Mouse (Mus musculus) forebrain, postnatal 0 days (tissue): Measurements from ENCODE around the gene Usp7. TPM values are rescaled to one million over a fixed set of nuclear protein-coding genes. Genes with fewer than 3 reads are reported as not detected.
A peak's percentile ranks its signal among the peaks of the same experiment; 100 is the strongest.

Source experiments
- ATAC-seq: fragments of 200-750 bp; cut with Nextera tagmentation; 2 replicates; pipeline ENCODE4 v1.8.0; 2017; ENCODE audit warnings: mild to moderate bottlenecking, moderate library complexity
- DNase-seq: peaks from one replicate; pipeline ENCODE4 v3.0.0-alpha.2; 2015
- H3K27ac ChIP-seq: fragments of 300-500 bp; sonication (generic); 2 replicates; pipeline ENCODE4 v1.5.1; 2014; ENCODE audit warnings: low read depth, mild to moderate bottlenecking, antibody characterized with exemption, low read length, moderate library complexity, mixed read lengths
- H3K27me3 ChIP-seq: fragments of 300-500 bp; sonication (generic); 2 replicates; pipeline ENCODE4 v1.6.1; 2014; ENCODE audit warnings: mild to moderate bottlenecking, low read length, mixed read lengths; ENCODE audit not compliant: insufficient read depth
- H3K36me3 ChIP-seq: fragments of 300-500 bp; sonication (generic); 2 replicates; pipeline ENCODE4 v1.6.1; 2014; ENCODE audit warnings: mild to moderate bottlenecking, moderate library complexity; ENCODE audit not compliant: insufficient read depth
- H3K4me1 ChIP-seq: fragments of 300-500 bp; sonication (generic); 2 replicates; pipeline ENCODE4 v1.6.1; 2014; ENCODE audit warnings: antibody characterized with exemption; ENCODE audit not compliant: insufficient read depth
- H3K4me2 ChIP-seq: fragments of 300-500 bp; sonication (generic); 2 replicates; pipeline ENCODE4 v1.6.1; 2014; ENCODE audit warnings: low read depth, mild to moderate bottlenecking, moderate library complexity
- H3K4me3 ChIP-seq: fragments of 300-500 bp; sonication (generic); 2 replicates; pipeline ENCODE4 v1.5.1; 2014; ENCODE audit warnings: low read depth, low read length, mixed read lengths
- H3K9ac ChIP-seq: fragments of 300-500 bp; sonication (generic); 2 replicates; pipeline ENCODE4 v1.6.1; 2014; ENCODE audit warnings: mild to moderate bottlenecking
- H3K9me3 ChIP-seq: fragments of 300-500 bp; sonication (generic); 2 replicates; pipeline ENCODE4 v1.6.1; 2016; ENCODE audit warnings: low read length
- CTCF ChIP-seq: sonication (generic); IDR thresholded peaks from 2 replicates; pipeline ENCODE4 v1.5.1; 2016; ENCODE audit warnings: antibody characterized with exemption, control low read depth, low read depth
- WGBS: fragments of 180-500 bp; shearing (Covaris S2); extraction: QIAGEN DNeasy Blood & Tissue Kit; methylation state at CpG from one replicate; pipeline ENCODE4 v1.1.7; 2014; 5-methylcytosine and 5-hydroxymethylcytosine counted together
- polyA plus RNA-seq: library from polyadenylated mRNA; unstranded; fragments of >200 nt; fragmentation: Nextera tagmentation; extraction: Ambion mirVana; gene quantifications from 2 replicates; pipeline ENCODE4 v1.2.1, GENCODE M21; 2015
- total RNA-seq: library from RNA; depleted of rRNA; stranded (reverse); fragments of >200 nt; gene quantifications from 2 replicates; pipeline ENCODE4 v1.2.3, GENCODE M21; 2014

Usp7 gene
- total and polyA plus RNA-seq, 2 experiments from 2014 or later, result 18.9 to 200 TPM

- Histone ChIP-seq H3K4me3 (peak within 1 kb of the TSS; percentile 100), H3K9ac (peak within 1 kb of the TSS; percentile 99), H3K27ac (peak within 1 kb of the TSS; percentile 97), H3K4me2 (peak within 1 kb of the TSS; percentile 97), H3K36me3 (peaks cover 4% of the 10 kb centered on the region), H3K27me3 (no peaks in the 10 kb centered on the region), H3K4me1 (peaks cover 15% of the 10 kb centered on the region), H3K9me3 (no peaks in the 10 kb centered on the region)
- DNase-seq (peak; percentile 99), ATAC-seq (peak; percentile 96)
- 1% methylated on average over 67 of the region's 80 CpGs for WGBS
- peak; percentile 31; the same call in 1 of the 2 replicates for TF ChIP-seq CTCF
These were observed 37.7 kb upstream of the Usp7 start, which contains the start of gene 1810013L24Rik for GRCm38 (mm10) chr16:8829564-8830359. Gene 1810013L24Rik (plus strand): TSS chr16:8830100.

GRCm38 (mm10) chr16:8828636-8829563, 36.8 kb upstream of the Usp7 start:
- H3K4me1 ChIP-seq, result peaks cover 15% of the 10 kb centered on the region
- DNase-seq (no peak), ATAC-seq (peak; percentile 18)
- H3K27ac ChIP-seq, result peak overlapping the region; percentile 83
- peak overlapping the region; percentile 63 for H3K9ac ChIP-seq
- H3K36me3 ChIP-seq, result peaks cover 4% of the 10 kb centered on the region
- peak; percentile 55 for TF ChIP-seq CTCF
- H3K9me3 ChIP-seq, result no peaks in the 10 kb centered on the region
- no peaks in the 10 kb centered on the region for H3K27me3 ChIP-seq
- peak overlapping the region; percentile 97 for H3K4me2 ChIP-seq
- H3K4me3 ChIP-seq, result peak overlapping the region; percentile 56
- 11% methylated on average over 33 of the region's 33 CpGs for WGBS

GRCm38 (mm10) chr16:8827366-8827765, 35.3 kb upstream of the Usp7 start:
- Histone ChIP-seq H3K4me2 (no peak overlapping the region), H3K36me3 (no peaks in the 10 kb centered on the region), H3K9me3 (no peaks in the 10 kb centered on the region), H3K9ac (no peak overlapping the region), H3K27me3 (no peaks in the 10 kb centered on the region), H3K27ac (no peak overlapping the region), H3K4me1 (peaks cover 5% of the 10 kb centered on the region; the same call in 1 of the 2 replicates), H3K4me3 (no peak overlapping the region)
- WGBS, result 91% methylated on average over 7 of the region's 7 CpGs
- TF ChIP-seq CTCF, result no peak
- ATAC-seq (no peak), DNase-seq (no peak)

GRCm38 (mm10) chr16:8823661-8824060, 31.6 kb upstream of the Usp7 start:
- Histone ChIP-seq H3K4me1 (no peaks in the 10 kb centered on the region), H3K27ac (no peak overlapping the region), H3K4me2 (no peak overlapping the region), H3K36me3 (no peaks in the 10 kb centered on the region), H3K9me3 (no peaks in the 10 kb centered on the region), H3K27me3 (no peaks in the 10 kb centered on the region), H3K4me3 (no peak overlapping the region), H3K9ac (no peak overlapping the region)
- 69% methylated on average over 2 of the region's 2 CpGs for WGBS
- TF ChIP-seq CTCF, result no peak
- ATAC-seq (no peak), DNase-seq (no peak)

- H3K36me3 ChIP-seq, result no peaks in the 10 kb centered on the region
- H3K27me3 ChIP-seq, result no peaks in the 10 kb centered on the region
- H3K27ac ChIP-seq, result no peak overlapping the region
- ATAC-seq, result no peak
- no peaks in the 10 kb centered on the region for H3K4me1 ChIP-seq
- DNase-seq, result no peak
- H3K4me2 ChIP-seq, result no peak overlapping the region
- no peak overlapping the region for H3K4me3 ChIP-seq
- no peaks in the 10 kb centered on the region for H3K9me3 ChIP-seq
- TF ChIP-seq CTCF, result no peak
- WGBS, result 82% methylated on average over 4 of the region's 4 CpGs
- H3K9ac ChIP-seq, result no peak overlapping the region
These were observed 30.5 kb upstream of the Usp7 start for GRCm38 (mm10) chr16:8822586-8822985.

GRCm38 (mm10) chr16:8821429-8821828, 29.3 kb upstream of the Usp7 start:
- Histone ChIP-seq H3K4me2 (no peak overlapping the region), H3K9me3 (no peaks in the 10 kb centered on the region), H3K4me1 (no peaks in the 10 kb centered on the region), H3K9ac (no peak overlapping the region), H3K4me3 (no peak overlapping the region), H3K27me3 (no peaks in the 10 kb centered on the region), H3K27ac (no peak overlapping the region), H3K36me3 (no peaks in the 10 kb centered on the region)
- 45% methylated on average over 1 of the region's 1 CpGs for WGBS
- no peak for ATAC-seq
- DNase-seq, result no peak
- no peak for TF ChIP-seq CTCF
